Mouse (Mus musculus) heart, adult 8-10 months (tissue): Measurements from ENCODE around the gene Aff4. TPM values are rescaled to one million over a fixed set of nuclear protein-coding genes. Genes with fewer than 3 reads are reported as not detected.
A peak's percentile ranks its signal among the peaks of the same experiment; 100 is the strongest.

Experiments
- DNase-seq: peaks from one replicate; pipeline ENCODE4 v3.0.0; 2022; ENCODE audit warnings: low spot score
- total RNA-seq, 4 experiments: library from RNA; stranded (reverse); gene quantifications; 2 replicates each; pipeline ENCODE4 v1.2.4; 2022

Gene Aff4
- total RNA-seq, 4 experiments from 2014 or later: 73.2 to 91.8 (median 82.4) TPM

DNA sequence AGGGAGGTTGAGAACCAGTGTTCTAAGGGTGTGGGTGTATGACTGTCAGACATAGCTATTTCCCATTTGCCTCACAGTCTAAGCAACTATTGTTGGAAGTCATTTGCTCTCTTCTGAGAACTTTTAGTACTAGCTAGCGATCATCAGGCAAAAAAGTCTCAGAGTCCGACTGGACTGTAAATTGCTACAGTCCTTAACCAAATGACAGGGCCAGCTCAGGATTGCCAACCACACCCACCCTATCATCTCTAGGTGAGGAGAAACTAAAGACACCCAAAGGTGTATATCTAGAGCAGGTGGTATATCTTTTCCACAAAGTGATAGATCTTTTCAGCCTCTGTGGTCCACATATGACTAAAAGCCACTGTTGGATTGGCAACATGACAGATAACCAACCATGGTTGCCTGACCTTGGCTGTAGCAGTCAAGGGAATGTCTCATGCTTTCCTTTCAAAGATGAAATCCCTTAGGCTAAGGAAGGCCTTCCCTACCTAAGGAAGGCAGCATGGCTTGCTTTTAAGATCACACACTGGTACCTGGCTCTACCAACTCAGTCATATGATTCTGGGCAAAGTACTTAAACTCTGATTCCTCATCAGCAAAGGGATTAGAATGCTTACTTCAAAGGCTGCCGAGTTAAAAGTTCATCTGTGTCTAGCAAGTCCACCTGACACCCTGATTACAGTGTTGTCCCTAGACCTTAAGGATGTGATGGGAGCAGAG lies 77.5 kb downstream of the Aff4 start:
- DNase-seq: no peak

DNA sequence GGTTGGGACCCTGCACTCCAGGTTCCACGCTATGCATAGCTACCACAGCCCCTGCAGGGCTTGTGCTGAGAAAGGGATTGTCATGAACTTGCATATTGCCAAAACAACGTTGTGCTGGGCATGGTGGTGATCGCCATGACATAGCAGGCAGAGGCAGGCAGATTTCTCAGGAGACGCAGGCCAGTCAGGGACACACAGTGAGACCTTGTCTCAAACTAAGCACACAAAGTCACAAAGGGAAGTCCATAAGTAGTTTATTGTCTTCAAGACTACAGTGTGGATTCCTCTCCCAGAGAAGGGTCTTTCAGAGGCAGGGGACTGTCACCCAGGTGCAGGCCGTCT lies 78.1 kb downstream of the Aff4 start:
- DNase-seq: no peak

DNA sequence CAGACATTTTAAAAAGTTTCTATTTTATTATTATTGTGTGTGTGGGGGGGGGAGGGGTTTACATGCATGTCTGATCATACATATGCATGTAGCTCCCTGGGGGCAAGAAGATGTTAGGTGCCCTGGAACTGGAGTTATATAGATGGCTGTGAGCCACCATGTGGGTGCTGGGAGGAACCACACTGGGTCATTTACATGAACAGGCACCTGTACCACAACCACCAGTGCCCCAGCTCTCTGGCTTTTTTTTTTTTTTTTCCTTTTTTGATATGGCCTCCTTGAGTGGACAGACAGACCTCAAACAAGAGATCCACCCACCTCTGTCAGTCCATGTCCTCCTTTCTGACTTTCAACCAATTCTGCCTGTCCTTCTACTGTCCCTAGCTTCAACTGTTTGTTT lies 78.5 kb downstream of the Aff4 start:
- DNase-seq: no peak

DNA sequence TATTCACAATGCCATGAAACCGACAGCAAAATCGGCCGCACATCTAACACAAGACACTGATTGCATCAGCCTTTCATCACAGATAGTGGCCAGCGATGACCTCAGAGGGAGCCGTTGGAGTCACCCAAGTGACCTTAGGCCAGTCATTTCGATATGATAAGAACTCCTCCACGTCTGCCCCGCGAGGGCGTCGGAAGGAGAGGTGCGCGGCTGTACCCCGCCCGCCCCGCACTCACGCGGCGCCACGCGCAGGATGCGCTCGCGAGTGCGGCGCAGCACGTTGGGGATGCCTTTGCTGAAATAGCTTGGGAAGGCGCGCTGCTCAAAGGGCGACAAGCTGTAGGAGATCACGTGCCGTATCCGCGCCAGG lies 79.7 kb downstream of the Aff4 start:
- DNase-seq: no peak

DNA sequence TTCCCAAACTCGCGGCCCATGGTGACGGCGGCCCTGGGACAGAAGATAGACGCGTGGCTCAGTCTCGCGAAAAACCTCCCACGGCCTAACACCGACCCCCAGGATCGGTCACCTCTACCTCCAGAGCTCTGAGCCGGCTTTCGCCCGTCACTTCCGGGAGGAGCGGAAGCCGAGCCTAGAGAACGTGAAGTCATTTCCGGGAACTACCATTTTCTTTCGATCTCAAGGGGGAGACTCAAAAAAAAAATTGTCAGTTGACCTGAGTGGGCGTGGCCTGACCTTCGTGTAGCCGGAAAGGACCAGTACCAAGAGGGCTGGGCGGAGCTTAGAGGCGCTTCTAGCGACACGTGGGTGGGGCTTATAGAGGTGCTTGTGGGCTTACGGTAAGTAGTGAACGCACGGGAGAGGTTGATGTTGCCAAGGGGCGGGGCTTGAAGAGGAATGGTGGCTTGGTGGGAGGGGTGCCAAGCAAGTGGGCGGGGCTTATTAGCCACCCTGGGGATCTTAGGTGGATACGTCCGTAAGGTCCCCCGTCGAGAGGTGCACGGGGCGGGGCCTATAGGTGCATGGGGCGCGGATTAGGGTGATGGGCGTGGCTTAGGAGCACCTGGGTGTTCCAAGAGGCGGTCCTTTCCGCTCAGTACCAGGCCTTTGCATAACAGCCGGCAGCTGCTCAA lies 80.2 kb downstream of the Aff4 start, which contains the start of the genes Uqcrq and Gdf9:
TSS of gene Uqcrq (minus strand) at position 162 of the 677 bp plus-strand sequence.
TSS of gene Gdf9 (plus strand) at position 354 of the 677 bp plus-strand sequence.
- DNase-seq: peak; percentile 98

DNA sequence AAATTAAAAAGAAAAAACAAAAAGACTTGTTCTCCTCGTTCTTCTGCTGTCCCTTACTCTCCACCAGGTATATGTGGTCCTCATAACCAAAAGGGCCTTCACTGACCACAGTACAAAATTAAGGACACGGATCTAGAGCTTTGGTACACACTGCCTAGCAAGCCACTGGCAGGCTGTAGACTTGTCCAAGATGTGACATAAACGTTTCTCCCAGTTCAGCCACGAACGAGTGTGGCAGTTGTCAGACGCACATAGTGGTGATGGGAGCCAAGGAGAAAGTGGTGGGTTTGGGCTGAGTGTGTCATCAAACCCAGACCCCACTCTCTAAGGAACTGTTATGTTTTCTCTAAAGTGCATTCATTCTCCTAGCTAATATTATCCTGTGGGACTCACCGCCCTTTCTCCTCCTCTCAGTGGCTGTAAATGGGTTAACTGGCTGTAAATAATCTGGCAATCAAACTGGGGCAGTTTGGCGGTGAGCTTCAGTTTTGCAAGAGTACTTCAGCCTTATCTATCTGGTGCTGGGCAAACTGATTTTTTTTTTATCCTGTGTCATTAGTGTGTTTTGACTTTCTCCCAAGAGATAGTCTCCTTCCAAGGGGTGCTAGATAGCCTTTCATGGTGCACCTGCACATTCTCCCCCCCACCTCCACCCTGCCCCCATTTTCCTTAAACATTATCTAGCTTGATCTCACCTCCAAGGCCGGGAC lies 80.9 kb downstream of the Aff4 start:
- DNase-seq: no peak

DNA sequence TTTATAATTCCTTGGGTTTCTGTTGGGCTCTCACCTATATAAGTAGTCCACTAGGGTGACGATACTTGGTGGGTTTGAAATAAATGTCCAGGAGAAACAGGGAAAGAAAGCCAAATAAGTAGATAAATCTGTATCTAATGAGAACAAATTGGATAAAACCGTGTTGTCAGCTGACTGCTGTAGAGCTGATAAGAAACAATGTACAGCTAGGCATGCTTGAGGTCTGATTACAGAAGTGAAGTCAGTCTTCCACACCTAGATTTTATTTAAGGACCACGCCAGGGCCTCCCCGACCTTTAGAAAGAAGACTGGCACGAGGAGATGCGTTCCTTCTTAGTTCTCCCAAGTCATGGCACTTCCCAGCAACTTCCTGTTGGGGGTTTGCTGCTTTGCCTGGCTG lies 82.4 kb downstream of the Aff4 start:
- no peak for DNase-seq

DNA sequence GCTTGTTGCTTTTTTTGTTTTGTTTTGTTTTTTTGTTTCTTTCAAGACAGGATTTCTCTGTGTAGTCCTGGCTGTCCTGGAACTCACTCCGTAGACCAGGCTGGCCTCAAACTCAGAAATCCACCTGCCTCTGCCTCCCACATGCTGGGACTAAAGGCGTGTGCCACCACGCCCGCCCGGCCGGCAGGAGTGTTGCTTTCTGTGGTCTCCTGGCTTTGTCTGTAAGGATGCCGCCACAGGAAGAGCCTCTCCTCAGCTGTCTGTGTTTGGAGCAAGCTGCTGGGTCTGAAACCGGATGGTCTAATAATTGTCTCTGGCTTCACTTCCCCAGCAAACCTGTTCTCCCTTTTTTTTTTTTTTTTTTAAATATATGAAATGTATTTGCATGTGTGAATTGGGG lies 84.9 kb downstream of the Aff4 start:
- DNase-seq: no peak

DNA sequence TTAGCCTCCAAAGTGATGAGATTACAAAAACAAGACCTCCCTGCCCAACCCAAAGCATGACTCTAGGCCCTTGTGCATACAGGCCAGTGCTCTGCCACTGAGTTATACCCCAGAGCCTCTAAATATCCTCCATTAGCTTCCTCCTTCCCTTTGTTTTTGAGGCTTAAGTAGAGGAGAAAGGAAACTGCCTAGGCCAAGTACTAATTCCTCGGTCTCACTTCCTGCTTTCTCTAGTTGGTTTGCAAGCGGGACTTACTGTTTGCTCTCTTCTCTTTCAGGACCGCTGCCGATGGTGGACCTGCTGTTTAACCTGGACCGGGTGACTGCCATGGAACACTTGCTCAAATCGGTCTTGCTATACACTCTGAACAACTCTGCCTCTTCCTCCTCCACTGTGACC lies 85.7 kb downstream of the Aff4 start:
- DNase-seq: no peak

DNA sequence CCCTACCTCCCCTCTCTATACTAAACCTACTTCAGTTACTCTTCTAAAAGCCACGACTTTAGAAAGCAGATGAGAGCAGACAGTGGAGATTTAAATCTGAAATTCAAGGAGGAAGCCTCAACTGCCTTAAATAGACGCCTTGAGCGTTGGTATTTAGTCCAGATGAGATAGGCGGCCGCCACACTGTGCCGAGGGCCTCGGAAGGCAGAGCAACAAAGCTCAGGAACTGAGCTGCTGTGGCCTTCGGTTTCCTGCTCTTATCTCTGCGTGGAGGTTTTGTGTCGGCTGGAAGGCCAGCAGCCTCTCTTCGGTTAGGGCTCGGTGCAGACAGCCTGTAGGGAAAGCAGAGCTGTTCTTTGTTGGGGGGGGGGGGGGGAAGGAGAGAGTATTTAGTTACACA lies 91.3 kb downstream of the Aff4 start:
- no peak for DNase-seq

DNA sequence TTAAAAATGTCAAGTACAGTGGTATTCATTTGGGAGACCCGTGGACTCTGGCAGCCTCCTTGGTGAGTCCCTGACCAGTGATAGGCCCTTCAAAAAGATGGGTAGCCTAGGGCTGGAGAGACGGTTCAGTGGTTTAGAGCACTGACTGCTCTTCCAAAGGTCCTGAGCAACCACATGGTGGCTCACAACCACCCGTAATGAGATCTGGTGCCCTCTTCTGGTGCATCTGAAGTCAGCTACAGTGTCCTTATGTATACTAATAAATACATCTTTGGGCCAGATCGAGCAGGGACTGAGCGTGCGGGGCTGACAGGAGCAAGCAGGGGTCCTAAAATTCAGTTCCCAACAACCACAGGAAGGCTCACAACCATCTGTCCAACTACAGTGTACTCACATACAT lies 93.2 kb downstream of the Aff4 start:
- DNase-seq: no peak

DNA sequence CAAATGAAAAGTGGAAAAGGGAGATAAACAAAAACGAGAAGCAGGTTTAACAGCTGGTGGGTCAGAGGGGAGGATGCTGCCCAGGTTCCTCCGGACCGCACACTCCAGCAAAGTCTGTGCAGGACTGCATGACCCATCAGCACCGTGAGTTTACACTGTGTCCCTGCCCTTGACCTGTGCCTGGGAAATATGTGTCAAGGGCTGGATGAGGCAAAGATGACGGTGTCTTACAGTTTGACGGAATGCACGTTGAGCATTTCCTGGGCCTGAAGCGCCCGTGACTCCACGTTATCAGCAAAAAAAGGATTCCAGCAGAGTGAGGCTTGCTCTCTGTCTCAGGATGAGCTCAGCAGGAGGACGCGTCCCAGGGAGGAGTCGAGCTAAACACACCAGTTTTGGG lies 94.9 kb downstream of the Aff4 start:
- DNase-seq: no peak

DNA sequence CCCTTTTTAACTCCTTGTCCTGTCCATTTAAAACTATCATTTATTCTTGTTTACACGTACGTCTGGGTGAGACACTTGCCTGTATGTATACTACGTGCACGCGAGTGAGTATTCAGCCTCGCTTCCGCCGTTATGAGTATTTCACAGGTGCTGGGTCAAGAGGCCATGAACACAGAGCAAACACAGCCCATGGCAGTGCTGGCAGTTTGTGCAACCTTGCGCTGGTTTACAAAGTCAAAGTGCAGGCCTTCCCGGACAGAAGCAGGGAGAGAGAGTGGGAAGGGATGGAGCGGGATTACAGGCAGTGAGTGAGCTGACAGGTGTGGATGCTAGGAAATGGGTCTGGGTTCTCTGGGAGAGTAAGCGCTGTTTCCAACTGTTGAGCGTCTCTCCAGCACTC lies 95.5 kb downstream of the Aff4 start:
- no peak for DNase-seq

DNA sequence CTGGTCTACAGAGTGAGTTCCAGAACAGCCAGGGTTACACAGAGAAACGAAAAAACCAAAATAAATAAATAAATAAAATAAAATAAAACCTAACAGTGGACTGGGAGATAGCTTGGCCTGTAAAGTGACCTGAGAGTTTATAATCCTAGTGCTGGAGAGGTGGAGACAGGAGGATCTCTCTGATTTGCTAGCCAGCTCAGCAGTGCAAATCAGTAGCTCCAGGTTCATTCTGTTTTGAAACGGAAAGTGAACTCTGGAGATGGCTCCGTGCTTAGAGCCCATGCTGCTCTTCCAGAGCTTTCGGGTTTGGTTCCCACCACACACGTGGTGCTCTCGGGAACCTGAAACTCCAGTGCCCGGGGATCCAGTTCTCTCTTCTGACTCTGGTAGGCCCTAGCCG lies 97.4 kb downstream of the Aff4 start:
- DNase-seq: no peak

DNA sequence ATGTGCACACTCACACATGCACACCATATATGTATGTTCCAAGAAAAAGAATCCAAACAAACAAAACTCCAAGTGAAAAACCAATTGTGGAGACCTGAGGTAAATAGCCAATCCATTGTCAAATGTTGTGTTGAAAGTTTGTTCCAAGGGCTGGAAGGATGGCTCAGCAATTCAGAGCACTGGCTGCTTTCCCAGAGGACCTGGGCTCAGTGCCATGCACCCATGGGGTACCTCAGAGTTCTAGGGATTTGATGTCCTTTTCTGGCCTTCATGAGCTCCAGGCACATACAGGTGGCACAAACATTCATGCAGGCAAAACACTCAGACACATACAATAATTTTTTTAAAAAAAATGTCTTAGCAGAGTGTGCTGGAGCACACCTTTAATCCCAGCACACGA lies 97.9 kb downstream of the Aff4 start:
- DNase-seq: peak; percentile 63

DNA sequence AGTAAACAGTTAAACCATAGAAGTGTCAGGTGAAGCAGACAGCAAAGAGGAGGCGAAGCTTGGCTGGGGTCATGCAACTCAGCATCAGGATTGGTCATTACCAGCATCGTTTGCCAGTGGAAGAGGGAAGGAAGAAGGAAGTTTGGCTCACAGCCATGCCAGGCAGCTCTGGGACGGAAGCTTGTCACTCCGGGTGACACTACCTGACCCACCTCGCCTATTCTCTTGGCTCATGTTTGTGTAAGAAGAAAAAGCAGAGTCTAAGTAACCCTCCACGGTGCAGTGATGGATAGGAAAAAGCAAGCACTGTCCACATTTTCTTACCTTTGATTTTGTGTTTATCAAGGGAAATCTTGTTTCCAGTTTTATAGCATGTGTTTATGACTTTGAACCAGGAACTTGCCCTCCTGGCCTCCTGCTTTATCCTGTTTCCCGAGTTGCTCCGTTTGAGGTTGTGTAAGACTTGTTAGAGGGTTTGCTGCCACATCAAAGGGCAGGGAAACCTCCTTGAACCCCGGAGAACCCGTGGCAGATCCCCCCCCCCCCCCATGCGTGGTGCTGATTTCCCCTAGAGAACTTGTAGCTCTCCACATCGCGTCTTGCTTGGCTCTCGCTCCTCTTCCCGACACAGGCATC lies 99.6 kb downstream of the Aff4 start:
- DNase-seq: no peak

DNA sequence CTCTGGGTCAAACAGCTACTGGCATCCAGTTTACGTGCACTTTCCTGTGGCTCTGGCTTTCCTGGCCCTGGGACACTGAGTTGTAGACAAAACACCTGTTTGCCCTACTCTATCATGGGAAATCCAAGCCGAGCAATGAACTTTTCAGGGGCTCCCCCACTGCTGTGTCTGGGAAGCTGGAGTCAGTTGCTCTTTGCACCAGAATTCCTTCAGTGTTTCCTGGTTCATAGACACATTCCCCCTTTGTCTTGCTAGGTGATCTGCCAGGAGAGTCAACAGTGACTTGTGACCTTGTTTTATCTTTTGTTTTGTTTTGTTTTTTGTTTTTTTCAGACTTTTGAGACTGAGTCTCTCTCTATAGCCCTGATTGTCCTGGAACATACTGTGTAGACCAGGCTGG lies 100.7 kb downstream of the Aff4 start:
- no peak for DNase-seq

DNA sequence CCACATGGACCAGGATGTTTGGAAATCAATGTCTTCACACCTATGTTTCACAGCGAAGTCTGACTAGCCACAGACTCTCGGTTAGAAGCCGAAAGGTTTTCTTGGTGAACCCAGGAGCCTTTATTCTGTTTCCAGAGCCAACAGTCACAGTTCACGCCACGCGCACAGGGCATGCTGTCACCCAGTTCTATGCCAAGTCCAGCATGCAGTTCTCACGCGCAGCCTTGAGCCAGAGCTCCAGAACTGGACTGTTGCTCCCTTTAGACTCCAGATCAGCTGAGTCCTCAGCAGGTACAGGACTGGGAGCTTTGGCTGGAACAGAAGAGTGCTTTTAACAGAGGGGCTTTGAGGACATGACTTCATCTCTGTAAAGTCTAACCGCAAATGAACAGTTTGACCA lies 101.8 kb downstream of the Aff4 start:
- no peak for DNase-seq

DNA sequence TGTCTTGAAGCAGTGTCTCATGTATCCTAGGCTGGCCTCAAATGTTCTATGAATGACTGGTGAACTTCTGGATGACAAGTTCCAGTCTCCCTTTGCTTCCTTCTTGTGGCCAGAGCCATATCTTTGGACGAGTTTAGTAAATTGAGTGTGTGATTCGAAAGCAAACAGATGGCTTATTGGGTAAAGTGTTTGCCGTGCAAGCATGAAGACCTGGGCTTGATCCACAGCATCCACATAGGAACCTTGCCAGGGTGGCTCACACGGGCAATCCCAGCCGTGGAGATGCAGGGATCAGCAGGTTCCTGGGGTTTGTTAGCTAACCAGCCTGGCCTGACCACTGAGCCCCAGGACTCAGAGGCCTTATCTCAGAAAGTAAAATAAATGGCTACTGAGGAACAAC lies 102.4 kb downstream of the Aff4 start:
- DNase-seq: no peak

DNA sequence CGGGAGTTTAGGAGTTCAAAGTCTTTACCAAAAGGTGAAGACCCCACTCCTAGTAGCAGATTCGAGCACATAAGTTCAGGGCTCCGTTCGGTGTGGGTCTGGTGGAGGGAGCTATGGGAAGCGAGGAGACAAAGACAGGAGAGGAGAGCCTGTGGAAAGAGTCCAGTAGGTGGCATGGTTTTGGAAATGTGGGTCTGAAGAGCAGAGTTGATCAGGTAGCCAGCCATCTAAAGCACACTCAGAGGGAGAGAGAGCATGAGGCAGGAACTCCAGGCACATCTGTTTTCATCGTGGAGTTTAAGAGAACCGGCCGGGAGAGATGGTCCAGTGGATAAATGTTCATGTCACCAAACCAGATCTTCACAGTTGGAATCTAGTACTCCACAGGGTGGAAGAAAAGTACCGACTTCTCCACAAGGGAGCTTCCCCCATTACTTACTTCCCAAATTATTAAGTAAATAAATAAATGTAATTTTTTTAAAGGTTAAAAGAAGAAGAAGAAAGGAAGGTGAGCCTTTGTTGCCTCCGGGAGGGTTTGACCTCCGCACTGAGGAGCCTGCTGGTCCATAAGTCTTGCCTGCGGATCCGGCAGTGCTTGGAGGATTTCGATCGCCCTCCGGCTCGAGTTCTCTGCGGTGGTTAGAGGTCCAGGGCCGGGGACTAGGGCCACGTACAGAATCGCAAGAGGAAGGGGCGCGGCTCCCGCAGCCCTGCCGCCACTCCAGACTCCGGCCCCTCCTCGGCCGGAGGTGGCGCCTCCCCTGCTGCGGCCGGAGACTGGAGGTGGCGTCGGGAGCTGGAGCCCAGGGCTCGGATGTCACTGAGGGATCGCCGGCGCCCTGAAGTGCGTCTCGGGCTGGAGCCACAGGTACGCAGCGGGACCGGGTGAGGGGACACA lies 106.1 kb downstream of the Aff4 start, which contains the start of the genes Gm10447 and Shroom1:
TSS of gene Gm10447 (minus strand) at position 637 of the 898 bp plus-strand sequence.
TSS of gene Shroom1 (plus strand) at position 732 of the 898 bp plus-strand sequence.
- DNase-seq: peak; percentile 40

DNA sequence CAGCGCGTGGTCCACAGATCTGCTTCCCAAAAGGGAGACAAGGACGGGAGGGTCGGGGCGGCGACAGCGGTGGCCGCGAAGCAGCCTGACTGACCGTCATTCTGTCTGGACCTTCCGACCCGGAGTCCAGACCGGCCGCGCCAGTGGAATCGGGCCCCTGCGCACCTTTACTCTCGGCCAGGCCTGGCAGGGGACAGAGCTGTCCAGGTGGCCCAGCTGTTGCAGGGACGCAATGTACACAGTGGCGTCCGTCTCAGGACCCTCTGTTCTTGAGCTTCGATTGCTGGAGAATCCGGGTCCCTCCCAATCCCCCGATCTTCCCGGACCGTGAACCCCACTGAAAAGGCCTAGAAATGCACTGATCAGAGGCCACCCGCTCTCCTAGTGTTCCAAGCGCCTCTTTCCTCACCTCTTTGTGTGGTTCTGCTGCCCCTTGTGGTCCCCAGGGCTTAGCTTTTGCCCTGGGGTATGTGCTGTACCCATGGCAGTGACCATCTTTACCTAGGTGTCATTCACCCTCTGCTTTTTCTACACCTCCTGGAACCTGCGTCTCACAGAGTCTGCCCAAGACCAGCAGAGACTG lies 106.8 kb downstream of the Aff4 start:
- no peak for DNase-seq
